Mouse (Mus musculus): ENCODE results near the gene Aire.

DNA sequence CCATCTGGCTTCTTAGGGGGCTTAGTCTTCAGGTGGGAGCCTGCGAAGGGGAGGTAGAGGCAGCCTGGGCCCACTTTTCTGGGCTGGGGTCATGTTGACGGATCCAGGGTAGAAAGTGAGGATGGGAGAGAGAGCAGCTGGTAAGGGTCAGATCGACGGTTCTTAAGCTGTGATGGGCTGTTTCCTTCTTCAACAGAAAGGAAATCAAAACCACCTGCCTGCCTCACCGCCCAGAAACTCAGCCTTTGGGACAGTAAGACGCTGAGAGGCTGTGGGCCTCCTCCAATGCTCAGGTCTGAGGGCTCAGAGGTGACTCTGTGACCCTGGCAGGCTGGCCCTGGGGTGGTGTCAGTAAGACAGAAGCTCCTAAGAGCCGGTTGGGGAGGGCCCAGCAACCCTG, 1.3 kb downstream of the Aire start:
- TF ChIP-seq CTCF (IDR thresholded peaks at IDR 0.05; ENCODE audit: insufficient read depth, low read depth, low read length) (no peak), POLR2A (IDR thresholded peaks at IDR 0.05; ENCODE audit: insufficient read depth, low read depth, low read length) (no peak)
